ENCODE assay signal across 7 mouse cellular contexts in the genomic region with DNA sequence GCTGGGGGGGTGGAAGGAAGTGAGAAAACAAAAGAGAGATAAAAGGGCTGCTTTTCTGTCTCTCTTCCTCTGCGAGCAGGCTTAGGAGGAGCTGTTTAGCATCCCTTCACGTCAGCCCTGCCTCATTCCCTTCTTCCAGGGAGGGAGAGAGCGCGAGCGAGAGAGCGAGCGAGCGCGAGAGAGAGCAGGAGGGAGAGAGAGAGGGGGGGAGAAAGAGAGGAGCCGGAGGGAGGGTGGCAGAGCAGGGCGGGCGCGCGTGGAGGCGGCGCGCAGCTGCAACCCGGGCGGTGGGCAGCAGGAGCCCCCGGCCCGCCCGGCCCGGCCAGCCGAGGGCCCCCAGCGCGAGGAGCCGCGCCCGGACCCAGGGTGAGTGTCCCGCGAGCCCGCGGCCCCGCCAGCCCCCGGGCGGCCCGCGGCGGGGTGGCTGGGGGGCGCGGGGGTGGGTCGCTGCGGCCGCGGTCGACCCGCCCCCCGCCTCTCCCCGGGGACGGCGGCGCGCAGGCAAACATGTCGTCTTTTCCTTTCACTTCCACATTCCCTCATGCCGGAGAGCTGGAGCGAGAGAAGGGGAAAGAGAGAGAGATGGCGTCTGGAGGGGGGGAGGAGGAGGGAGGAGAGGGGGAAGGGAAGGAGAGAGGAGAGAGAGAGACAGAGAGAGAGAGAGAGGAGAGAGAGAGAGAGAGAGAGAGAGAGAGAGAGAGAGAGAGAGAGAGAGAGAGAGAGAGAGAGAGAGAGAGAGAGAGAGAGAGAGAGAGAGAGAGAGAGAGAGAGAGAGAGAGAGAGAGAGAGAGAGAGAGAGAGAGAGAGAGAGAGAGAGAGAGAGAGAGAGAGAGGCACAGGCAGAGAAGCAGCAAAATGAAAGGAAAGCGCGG. TPM values are rescaled to one million over a fixed set of nuclear protein-coding genes. Genes with fewer than 3 reads are reported as not detected.
DNase-seq lines count a peak whose midpoint lies in the region; ATAC-seq and TF ChIP-seq lines count a peak whose summit lies in the region.

No protein-coding gene starts in this region.

- 0% methylated on average over 22 of the region's 59 CpGs for WGBS in forebrain, embryonic 11.5 days
- under 1% methylated on average over 48 of the region's 59 CpGs for WGBS in hindbrain, embryonic 10.5 days
- WGBS in small intestine, adult 2 months = under 1% methylated on average over 46 of the region's 59 CpGs

- peak overlapping the region; percentile 95 for H3K4me2 ChIP-seq in forebrain, embryonic 11.5 days (ENCODE audit: low read depth, low read length, severe bottlenecking)

- peak overlapping the region; percentile 97 for H3K9ac ChIP-seq in forebrain, embryonic 11.5 days (ENCODE audit: low read length)

- ATAC-seq in G1E (ENCODE audit: extremely low read depth, insufficient number of reproducible peaks, low FRiP score, poor library complexity, severe bottlenecking) = no peak
- no peak; the same call in 1 of the 2 replicates for ATAC-seq in forebrain, embryonic 11.5 days (replicated peaks; ENCODE audit: low FRiP score)
- ATAC-seq in megakaryocyte progenitor cell, adult 5-6 weeks (replicated peaks; ENCODE audit: poor library complexity) = peak; percentile 27

- peaks cover 23% of the 10 kb centered on the region for H3K36me3 ChIP-seq in G1E (replicated peaks)
- H3K36me3 ChIP-seq in forebrain, embryonic 11.5 days (ENCODE audit: control insufficient read depth, insufficient read depth, low read length) = no peaks in the 10 kb centered on the region
- H3K36me3 ChIP-seq in hindbrain, embryonic 10.5 days = peaks cover 12% of the 10 kb centered on the region
- H3K36me3 ChIP-seq in small intestine, adult 2 months (ENCODE audit: control insufficient read depth, insufficient read depth, low read length) = no peaks in the 10 kb centered on the region

- H3K27me3 ChIP-seq in G1E (ENCODE audit: insufficient read depth, low read length) = peaks cover 3% of the 10 kb centered on the region; the same call in 1 of the 2 replicates
- H3K27me3 ChIP-seq in forebrain, embryonic 11.5 days (ENCODE audit: control insufficient read depth, insufficient read depth, low read length) = no peaks in the 10 kb centered on the region
- no peaks in the 10 kb centered on the region for H3K27me3 ChIP-seq in hindbrain, embryonic 10.5 days (ENCODE audit: insufficient read depth, poor library complexity, severe bottlenecking)
- no peaks in the 10 kb centered on the region for H3K27me3 ChIP-seq in small intestine, adult 2 months (ENCODE audit: control insufficient read depth, insufficient read depth, low read length)

- peaks cover 56% of the 10 kb centered on the region for H3K4me1 ChIP-seq in G1E (ENCODE audit: insufficient read depth, low read depth, low read length)
- peaks cover 9% of the 10 kb centered on the region for H3K4me1 ChIP-seq in forebrain, embryonic 11.5 days (replicated peaks; ENCODE audit: control insufficient read depth, insufficient read depth, low read length)
- peaks cover 56% of the 10 kb centered on the region for H3K4me1 ChIP-seq in hindbrain, embryonic 10.5 days (replicated peaks)
- H3K4me1 ChIP-seq in small intestine, adult 2 months (ENCODE audit: control insufficient read depth, insufficient read depth, insufficient read length, low read length) = peaks cover 27% of the 10 kb centered on the region

- peak overlapping the region; percentile 88 for H3K4me3 ChIP-seq in G1E (ENCODE audit: low read depth, low read length)
- peak overlapping the region; percentile 88 for H3K4me3 ChIP-seq in forebrain, embryonic 11.5 days (ENCODE audit: low read depth, low read length)
- peak overlapping the region; percentile 93 for H3K4me3 ChIP-seq in hindbrain, embryonic 10.5 days
- H3K4me3 ChIP-seq in left cerebral cortex, adult 2 months = peak overlapping the region; percentile 89
- peak overlapping the region; percentile 92 for H3K4me3 ChIP-seq in small intestine, adult 2 months (ENCODE audit: low read depth, low read length)

- no peaks in the 10 kb centered on the region for H3K9me3 ChIP-seq in G1E (replicated peaks)
- H3K9me3 ChIP-seq in forebrain, embryonic 11.5 days (ENCODE audit: control insufficient read depth, low read length) = no peaks in the 10 kb centered on the region
- H3K9me3 ChIP-seq in hindbrain, embryonic 10.5 days = no peaks in the 10 kb centered on the region

- H3K27ac ChIP-seq in forebrain, embryonic 11.5 days (ENCODE audit: low read depth, low read length) = peak overlapping the region; percentile 98
- H3K27ac ChIP-seq in hindbrain, embryonic 10.5 days = peak overlapping the region; percentile 99
- peak overlapping the region; percentile 88 for H3K27ac ChIP-seq in left cerebral cortex, adult 2 months
- peak overlapping the region; percentile 93 for H3K27ac ChIP-seq in small intestine, adult 2 months (ENCODE audit: insufficient read depth, low read depth, low read length)

- peak; percentile 82 for DNase-seq in G1E (ENCODE audit: low spot score)
- peak; percentile 61 to 67 for DNase-seq in adrenal gland, postnatal 36 days
- DNase-seq in forebrain, embryonic 11.5 days (ENCODE audit: low spot score) = peak; percentile 84
- peak; percentile 67 for DNase-seq in hindbrain, embryonic 10.5 days (ENCODE audit: low spot score)
- DNase-seq in left cerebral cortex, adult 2 months (ENCODE audit: extremely low spot score in 1 of 2, low spot score in 2 of 2) = peak; percentile 43 to 56

- peak; percentile 31; the same call in 1 of the 2 replicates for TF ChIP-seq POLR2A in small intestine, adult 2 months (IDR thresholded peaks at IDR 0.05; ENCODE audit: low read depth, low read length)

- intact Hi-C loops in left cerebral cortex, adult 2 months (cut with DNase I) = loop anchor here (1.0 kb wide), 1 partner anchor 106 kb away; a partner anchor contains a TSS

- TF ChIP-seq CTCF in G1E (IDR thresholded peaks at IDR 0.05; ENCODE audit: low read depth, low read length) = no peak
- no peak for TF ChIP-seq CTCF in left cerebral cortex, adult 2 months (IDR thresholded peaks at IDR 0.05)
- TF ChIP-seq CTCF in small intestine, adult 2 months (IDR thresholded peaks at IDR 0.05; ENCODE audit: extremely low read depth, insufficient read length, insufficient replicate concordance, low read depth, low read length) = no peak

RNA-seq across cellular contexts. Expression of a gene that starts 1.7 kb away (rescaled TPM):
- total RNA-seq in G1E (2014; fragmentation: Nextera tagmentation) (25.1 and 38.6 TPM in 2 replicates), G1E (2017) (10.7 and 13.1 TPM in 2 replicates)
- polyA plus RNA-seq in G1E (2012) = 53.7 and 54.3 TPM in 2 replicates
- total RNA-seq in adrenal gland, postnatal 36 days (2021) = 10 to 100 TPM; 14.2 to 15.5 TPM
- 27.9 and 33.0 TPM in 2 replicates for polyA plus RNA-seq in forebrain, embryonic 11.5 days (2014; fragmentation: Nextera tagmentation; extraction: Ambion mirVana)
- polyA plus RNA-seq in hindbrain, embryonic 10.5 days (2016; fragmentation: Nextera tagmentation; extraction: Ambion mirVana) = 37.5 and 39.3 TPM in 2 replicates
- 10 to 100 TPM; 18.9 to 21.7 TPM for total RNA-seq in left cerebral cortex, adult 2 months (2021)
- total RNA-seq in megakaryocyte progenitor cell, adult 5-6 weeks (2015) = 18.9 and 19.3 TPM in 2 replicates
- total RNA-seq in megakaryocyte progenitor cell, adult 5-6 weeks (2017) = 22.7 and 23.6 TPM in 2 replicates
- polyA plus RNA-seq in small intestine, adult 2 months (2012; rRNA removed) = 34.9 and 67.9 TPM in 2 replicates
